Mouse (Mus musculus) ovary, postnatal 14 days (tissue): ENCODE results near the gene Ifngr2.
"Not testable (repeated sequence)": the region's sequence is repeated elsewhere in the genome, so short reads cannot be mapped to it uniquely, and the experiment has no call there.

Source experiments
- DNase-seq: peaks from one replicate; pipeline ENCODE4 v3.0.0; 2022; ENCODE audit warnings: low spot score

Gene Ifngr2

DNA sequence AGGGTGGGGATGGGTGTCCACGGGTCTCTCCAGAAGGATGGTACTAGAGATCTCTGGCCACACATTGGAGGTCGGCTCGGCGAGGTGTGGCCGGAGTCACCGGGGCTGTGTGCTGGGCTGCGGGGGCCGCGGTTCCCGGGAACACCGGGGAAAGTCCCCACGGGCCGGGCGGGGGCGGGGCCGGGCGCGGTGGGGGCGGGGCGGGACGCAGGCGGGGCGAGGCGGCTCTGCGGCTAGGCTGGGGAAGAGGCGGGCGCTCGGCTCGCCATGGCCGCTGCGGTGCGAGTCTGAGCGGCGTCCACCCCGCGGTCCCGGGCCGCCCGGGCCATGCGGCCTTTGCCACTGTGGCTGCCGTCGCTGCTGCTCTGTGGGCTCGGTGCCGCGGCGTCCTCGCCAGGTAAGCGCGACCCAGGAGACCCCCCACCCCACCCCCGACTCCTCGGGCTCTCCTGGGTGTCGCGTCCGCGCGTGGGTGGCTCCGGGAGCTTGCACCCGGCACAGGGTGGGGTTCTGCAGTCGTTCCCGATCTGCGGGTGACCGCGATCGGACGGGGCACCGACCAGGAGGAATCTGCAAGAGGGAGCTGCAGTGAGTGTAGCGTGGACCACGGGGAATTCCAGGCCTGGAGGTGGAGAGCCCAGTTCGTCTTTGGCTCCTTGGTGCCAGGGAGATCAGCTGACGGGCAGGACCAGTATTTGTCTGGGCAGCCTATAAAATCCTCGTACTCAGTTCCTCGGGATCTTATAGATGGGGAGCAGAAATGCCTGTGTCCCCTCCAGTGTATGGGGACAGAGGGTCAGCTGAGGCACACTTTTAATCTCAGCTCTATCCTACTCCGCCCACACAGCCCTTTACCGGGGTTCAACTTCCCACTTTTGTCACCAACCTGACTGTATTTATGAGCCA, at the start of gene Ifngr2:
Ifngr2 (plus strand) TSS at position 237 of the 906 bp plus-strand sequence.
- DNase-seq: peak; percentile 60

DNA sequence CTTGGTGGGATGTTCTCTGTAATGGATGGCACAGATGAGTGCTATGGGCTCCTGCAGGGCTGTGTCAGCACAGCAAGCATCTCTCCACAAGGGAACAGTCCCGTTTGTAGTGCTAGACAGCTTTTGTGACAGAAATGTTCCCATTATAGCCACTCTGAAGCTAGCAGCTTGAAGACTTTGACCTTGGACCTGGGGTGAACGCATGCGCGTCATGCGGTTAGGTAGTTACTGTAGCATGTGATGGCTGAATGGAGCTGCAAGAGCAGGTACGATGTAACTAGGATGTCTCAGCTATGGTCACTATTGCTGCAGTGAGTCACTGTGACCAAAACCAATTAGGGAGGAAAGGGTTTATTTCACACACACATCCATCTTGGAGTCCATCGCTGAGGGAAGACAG, 48.8 kb upstream of the Ifngr2 start:
- DNase-seq: no peak

GRCm38 (mm10) chr16:91504701-91505100, 42.2 kb upstream of the Ifngr2 start:
- no peak for DNase-seq

DNA sequence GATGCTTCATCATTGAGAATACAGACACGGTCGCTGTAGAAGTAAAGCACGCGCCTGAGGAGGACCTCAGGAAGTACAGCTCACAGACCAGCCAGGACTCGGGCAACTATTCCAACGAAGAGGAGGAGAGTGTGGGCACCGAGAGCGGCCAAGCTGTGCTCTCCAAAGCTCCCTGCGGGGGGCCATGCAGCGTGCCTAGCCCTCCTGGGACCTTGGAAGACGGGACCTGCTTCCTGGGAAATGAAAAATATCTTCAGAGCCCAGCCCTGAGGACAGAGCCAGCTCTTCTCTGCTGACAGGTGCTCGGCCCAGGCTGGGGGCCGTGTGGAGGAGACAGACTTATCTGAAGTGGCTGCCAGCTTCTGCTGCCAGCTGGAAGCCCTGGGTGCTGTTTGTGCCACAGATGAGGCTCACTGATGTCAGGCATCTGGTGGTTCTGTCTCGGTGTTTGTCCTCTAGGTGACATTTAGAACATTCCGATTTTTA, 41.7 kb upstream of the Ifngr2 start:
- no peak for DNase-seq

DNA sequence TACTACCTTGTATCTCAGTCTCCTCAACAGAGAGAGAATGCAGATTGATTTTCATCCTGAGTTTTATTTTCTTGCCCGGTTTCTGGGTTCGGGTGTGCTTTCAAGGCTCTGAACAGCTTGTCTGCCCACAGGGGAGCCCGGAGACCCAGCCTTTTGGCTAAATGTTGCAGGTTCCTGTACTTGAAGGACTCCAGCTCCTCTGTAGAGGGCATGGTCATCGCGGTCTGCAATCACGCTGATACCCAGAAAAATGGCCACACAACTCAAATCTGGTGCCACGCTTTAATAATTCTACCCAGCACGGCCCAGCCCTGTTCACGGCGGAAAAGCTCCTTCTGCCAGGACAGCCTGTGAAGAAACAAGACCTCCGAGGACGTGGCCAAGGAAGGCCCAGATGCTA, 40.5 kb upstream of the Ifngr2 start:
- DNase-seq: no peak

GRCm38 (mm10) chr16:91512161-91512787, 34.6 kb upstream of the Ifngr2 start:
- peak; percentile 80 for DNase-seq

DNA sequence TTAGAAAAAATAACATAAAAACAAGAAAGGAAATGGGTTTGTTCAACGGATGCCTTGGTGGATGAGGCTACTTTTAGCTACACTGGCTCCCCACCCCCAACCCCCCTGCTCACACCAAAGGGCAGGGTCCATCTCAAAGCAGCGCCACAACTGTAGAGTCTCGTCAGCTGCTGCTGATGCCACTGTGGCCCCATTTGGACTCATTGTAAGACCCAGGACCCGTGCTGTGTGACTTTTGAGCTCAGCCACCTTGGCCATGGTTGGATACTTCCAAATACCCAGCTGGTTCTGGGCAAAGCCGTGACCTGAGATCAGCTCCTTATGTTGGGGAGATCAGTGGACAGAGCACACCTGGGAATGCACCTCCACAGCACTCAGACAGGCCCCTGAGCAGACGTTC, 33.8 kb upstream of the Ifngr2 start:
- DNase-seq: no peak

DNA sequence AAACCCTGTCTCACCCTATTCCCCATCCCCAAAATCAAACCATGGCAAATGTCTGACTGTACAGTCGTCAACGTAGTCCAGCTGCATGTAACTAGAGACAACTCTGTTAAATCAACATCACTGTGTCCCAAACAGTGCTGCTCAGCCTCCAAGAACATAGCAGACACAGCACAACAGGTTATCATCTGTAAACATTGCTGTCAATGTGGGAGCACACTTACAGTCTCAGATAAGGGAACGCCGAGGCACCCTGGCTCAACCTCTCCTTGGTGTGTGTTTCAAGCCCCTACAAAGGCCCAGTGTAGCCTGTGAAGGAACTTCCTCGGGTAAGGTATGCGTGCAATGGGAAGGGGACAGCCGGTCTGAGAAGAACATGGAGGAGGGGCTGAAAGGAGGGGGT, 29.9 kb upstream of the Ifngr2 start:
- no peak for DNase-seq

DNA sequence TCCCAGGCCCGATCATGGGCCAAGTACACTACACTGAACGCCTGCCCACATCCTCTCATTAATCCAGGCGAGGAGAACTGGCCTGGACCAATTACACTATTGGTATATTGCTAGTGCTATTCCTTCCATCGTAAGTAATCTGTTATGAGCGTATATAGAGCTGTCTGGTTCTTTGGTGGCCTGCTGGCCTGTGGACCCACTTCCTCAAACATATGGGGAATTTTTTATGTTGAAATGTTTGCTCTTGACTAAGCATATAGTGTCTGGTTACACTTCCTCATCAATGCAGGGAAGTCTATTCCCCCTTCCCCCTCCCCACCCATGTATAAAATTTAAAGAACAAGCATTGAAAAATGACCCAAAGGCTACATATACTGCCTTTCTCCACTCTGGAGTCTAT, 24.8 kb upstream of the Ifngr2 start:
- no peak for DNase-seq

DNA sequence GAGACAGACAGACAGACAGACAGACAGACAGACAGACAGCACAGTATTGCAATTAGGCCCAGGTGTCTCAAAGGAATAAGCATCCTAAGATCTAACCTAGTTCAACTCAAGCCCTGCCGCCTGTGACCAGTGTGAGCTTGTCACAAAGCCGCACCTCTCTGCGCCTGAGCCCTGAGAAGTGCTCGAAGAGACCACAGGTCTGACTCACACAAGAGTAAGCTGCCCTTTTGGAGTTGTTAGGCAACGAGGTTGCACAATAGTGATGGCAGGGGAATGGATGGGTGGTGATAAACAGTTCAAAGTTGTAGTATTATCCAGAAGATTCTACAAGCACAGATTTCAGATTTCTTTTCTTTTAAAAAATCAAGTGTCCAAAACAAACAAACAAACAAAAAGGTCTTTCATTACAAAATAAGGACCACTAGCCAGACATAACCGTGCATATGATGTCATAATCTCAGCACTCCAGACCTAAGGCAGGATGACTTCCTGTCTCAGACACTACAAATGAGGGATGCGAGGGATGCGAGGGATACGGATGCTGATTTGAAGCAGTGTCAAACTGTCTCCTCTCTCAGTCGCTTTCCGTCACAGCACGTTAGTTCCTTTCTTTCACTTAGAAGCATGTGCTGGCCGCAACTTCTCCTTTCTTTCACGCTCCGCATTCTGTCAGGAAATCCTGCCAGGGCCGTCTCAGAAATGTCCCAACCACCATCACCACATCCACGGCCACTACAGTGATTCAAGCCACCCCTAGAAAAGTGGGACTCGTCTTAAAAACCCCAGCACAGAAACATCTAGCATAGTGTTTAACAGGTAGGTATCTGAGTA, 24.2 kb upstream of the Ifngr2 start:
- no peak for DNase-seq

GRCm38 (mm10) chr16:91524206-91524605, 22.7 kb upstream of the Ifngr2 start:
- no peak for DNase-seq

GRCm38 (mm10) chr16:91526274-91526673, 20.6 kb upstream of the Ifngr2 start:
- DNase-seq: no peak

DNA sequence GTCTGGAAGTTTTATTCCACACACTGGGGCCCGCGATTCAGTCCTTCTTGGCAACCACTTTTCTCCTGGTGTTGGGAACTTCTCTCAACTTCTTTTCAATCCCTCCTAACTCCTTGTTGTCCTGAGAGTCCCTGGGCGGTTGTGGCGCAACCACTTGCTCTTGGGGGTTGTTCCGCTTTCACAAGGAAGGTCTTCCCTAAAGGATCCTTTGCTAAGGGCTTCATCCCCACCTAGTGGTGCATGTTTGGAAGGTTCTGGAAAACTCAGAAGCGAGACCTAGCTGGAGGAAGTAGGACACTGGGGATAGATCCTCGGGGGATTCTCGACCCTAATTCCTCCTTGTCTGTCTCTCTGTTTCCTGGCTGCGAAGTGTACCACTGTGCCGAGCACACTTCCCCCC, 19.8 kb upstream of the Ifngr2 start:
- no peak for DNase-seq

DNA sequence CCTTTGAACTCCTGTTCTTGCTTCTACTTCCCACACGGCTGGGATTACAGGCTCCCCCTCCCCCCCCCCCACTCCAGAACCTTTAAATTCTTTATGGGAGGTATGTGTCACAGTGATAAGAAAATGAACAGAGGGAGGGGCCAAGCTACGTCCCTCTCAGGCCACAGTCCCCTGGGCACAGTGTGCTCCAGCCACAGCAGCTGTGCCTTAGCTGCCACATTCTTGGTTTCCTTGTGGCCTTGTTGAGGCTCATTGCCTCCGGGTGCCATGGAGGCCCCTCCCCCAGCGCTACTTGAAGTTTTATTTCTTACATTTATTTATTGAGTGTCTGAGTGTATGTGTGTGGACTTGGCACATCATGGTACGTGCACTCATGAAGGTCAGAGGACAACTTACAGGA, 19.4 kb upstream of the Ifngr2 start:
- no peak for DNase-seq

GRCm38 (mm10) chr16:91528578-91528977, 18.3 kb upstream of the Ifngr2 start:
- no peak for DNase-seq

DNA sequence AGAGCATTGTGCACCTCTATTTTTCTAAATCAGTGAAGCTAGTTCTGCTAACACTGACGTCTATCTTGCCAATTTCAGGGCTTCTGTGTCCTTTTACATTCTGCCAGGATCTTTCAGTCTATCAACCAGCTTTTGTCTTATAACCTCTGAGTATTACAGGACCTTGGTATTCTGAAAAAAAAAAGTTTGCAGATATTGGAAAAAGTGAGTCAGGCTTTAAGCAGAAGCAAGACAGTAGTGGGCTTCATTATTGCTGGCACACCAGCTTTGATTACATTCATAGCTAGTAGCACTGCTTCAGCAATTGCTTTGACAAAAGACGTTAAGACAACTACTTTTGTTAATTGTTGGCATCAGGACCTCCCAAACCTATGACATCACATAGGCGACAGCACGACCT, 16.0 kb upstream of the Ifngr2 start:
- DNase-seq: not testable (repeated sequence)

DNA sequence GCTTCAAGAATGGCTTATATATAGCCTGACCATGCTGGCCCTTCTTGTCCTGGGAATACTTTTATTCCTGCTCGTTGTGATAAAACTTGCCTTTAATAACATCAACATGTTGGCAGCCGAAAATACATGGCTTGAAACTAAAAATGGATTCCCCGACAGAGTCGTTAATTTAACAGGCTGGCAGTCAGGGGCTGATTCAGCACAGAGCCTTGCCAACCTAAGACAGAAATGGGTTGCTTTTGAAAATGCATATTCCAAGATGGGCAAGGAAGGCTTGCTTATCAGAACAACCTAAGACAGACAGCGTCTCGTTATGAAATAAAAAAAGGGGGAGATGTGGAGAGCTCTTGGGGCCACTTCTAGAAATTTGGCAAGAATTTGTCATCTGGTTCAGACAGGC, 15.0 kb upstream of the Ifngr2 start:
- DNase-seq: no peak

- no peak for DNase-seq
These were observed 14.4 kb upstream of the Ifngr2 start for GRCm38 (mm10) chr16:91532429-91532828.

GRCm38 (mm10) chr16:91533097-91534001, 13.5 kb upstream of the Ifngr2 start:
- no peak for DNase-seq

- DNase-seq: no peak
These were observed 12.4 kb upstream of the Ifngr2 start for GRCm38 (mm10) chr16:91534477-91534876.

DNA sequence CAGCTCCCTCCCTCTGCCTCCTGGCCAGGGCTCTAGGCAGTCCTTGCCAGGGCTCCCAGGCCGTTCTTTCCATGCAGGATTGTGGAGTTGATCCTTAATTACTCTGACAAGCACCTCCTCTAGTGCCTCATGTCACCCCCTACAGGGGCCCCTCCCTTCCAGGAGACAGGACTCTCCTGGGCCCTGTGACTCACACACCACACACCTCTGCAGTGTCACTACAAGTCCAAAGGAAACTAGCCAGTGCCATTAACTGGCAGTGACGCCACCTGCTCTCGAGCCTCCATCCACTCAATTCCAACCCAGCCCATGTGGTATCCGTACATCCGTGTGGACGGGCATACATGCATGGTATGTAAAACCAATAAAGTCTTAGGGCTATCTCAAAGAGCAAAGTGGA, 12.0 kb upstream of the Ifngr2 start:
- DNase-seq: no peak
